Mouse (Mus musculus) adrenal gland, adult 2 months (tissue): Measurements from ENCODE around the gene Kif15. TPM values are rescaled to one million over a fixed set of nuclear protein-coding genes. Genes with fewer than 3 reads are reported as not detected.
A peak's percentile ranks its signal among the peaks of the same experiment; 100 is the strongest.

Source experiments
- DNase-seq: peaks from one replicate; pipeline ENCODE4 v3.0.0; 2021
- long read RNA-seq: library from polyadenylated mRNA; stranded (forward); transcript quantifications from one replicate; pipeline ENCODE4 v2.0.0, GENCODE M21; 2021
- polyA plus RNA-seq: library from polyadenylated mRNA; depleted of rRNA; stranded (reverse); fragments of >200 nt; gene quantifications from 2 replicates; pipeline ENCODE4 v1.2.3, GENCODE M21; 2012; rRNA removed
- total RNA-seq, 2 experiments: library from RNA; stranded (reverse); gene quantifications; 2 replicates each; pipeline ENCODE4 v1.2.3; 2021

Gene Kif15
- total RNA-seq (1 to 10 TPM; 1.2 to 1.3 TPM), polyA plus RNA-seq (0.30 TPM in 1 of 2 replicates, not detected in the other)
- long read RNA-seq: 0 reads

DNA sequence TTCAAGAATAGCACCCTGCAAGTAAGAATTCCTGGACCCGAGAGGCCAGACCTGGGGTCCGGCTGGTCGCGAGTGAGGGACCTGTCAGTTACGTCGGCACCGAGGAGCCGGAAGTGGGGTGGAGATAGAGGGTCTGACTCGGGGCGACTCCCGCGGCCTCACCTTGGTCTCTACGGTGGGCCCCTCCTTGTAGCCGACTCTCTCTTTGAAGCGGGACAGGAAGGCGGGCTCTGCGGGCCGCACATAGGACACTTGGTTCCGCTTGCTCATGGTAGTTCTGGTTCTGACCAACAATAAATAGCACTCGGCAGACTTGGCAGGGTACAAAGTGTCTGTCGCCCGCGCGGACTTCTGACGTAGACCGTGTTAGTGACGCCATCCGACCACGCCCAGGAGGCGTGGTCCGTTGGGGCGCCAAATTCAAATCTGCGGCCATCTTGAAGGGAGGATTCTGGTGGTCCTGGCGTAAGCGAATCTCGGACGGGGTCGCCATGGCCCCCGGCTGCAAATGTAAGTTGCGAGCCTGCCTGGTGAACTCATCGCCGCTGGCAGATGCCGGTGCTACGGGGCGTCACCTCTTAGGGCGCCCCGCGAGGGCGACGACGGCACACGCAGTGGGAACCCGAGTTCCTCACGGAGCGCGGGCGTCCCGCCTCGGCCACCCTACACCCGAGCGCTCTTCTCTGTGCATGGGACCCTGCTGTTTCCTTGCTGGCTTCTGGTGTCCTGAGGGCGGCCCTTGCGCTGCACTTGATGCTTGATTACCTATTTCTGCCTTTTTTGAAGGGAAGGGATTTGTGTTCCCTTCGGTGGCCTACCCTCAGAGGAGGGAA lies at the start of gene Kif15, which contains the start of gene 1110059G10Rik:
Gene Kif15 (plus strand): TSS at position 404 of the 833 bp plus-strand sequence.
Gene 1110059G10Rik (minus strand): TSS at position 358 of the 833 bp plus-strand sequence.
- DNase-seq: peak; percentile 91

GRCm38 (mm10) chr9:122901047-122901446 lies 49.8 kb upstream of the Kif15 start:
- no peak for DNase-seq

DNA sequence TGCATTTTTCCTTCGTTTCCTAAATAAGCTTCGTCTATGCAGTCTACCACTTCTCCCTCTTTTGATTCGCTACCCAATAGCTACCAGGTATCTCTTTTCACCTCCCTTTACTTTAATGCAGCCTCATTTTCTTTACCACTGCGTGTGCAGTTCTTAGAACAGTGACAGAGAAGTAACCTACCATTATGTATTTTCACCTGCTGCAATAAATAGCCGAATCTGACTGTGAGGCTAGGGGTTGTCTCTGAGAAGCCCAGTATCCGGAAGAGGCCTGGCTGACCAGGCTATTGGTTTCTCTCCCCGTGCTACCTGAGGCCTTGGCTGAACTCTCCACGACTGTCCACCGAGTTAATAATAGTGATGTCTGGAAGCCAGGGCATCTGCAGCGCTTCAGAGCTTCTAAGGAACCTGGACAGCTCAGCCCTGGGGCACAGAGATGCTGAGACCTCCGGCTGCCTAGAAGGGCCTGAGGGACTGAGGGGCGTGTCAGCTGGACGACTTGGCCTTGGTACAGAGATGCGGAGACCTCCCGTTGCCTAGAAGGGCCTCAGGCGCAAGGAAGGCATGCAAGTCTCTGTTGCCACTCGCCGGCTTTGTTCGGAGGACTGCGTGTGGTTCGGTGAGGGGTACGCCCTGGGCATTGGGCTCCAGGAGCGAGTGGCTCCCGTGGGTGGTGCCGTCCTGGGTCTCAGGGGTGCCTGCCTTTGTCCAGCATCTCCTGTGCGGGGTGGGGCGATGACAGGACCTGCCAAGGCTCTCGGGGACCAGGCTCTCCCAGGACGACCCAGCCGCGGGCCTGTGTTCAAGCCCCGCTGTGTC lies 47.9 kb upstream of the Kif15 start:
- peak; percentile 53 for DNase-seq

GRCm38 (mm10) chr9:122922436-122922835 lies 28.4 kb upstream of the Kif15 start:
- no peak for DNase-seq

- DNase-seq: peak; percentile 79
Measured at GRCm38 (mm10) chr9:122922936-122923381, 27.9 kb upstream of the Kif15 start, which contains the start of gene Zfp105. TSS of gene Zfp105 (plus strand) at chr9:122923072.

DNA sequence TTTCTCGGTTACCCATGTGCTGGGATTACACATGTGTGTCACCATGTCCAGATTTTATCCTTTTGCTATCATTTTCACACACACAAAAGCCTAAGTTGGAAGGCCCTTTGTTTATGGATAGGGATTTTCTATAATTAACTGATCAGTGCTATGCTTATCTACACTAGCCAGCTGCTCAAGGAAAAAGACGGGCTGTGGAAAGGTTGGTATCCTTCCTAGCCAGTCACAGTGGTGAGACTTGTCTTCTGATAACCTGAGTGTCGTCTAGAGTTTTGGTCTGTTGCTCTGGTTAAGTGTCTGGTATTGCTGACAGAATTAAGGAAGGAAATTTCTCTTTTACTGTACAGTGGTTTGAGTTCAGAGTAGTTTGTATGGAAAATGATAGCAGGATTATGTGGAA lies 21.9 kb upstream of the Kif15 start:
- DNase-seq: no peak

GRCm38 (mm10) chr9:122998406-122999192 lies 47.8 kb downstream of the Kif15 start:
- no peak for DNase-seq

- no peak for DNase-seq
Measured at GRCm38 (mm10) chr9:122999193-122999586, 48.3 kb downstream of the Kif15 start.

DNA sequence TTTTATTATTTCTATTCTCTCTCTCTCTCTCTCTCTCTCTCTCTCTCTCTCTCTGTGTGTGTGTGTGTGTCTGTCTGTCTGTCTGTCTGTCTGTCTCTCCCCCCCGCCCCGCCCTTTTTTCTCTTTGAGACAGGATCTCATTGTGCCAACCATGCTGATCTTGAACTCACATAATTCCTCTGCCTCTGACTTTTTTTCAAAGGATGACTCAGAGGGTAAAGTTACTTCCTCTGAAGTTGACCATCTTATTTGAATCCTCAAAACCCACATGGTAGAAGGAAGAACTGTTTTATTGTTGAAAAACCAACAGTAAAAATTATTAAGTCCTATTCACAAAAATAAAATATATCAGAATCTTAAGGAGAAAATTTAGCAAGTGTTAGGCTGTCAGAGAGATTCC lies 53.9 kb downstream of the Kif15 start:
- no peak for DNase-seq

DNA sequence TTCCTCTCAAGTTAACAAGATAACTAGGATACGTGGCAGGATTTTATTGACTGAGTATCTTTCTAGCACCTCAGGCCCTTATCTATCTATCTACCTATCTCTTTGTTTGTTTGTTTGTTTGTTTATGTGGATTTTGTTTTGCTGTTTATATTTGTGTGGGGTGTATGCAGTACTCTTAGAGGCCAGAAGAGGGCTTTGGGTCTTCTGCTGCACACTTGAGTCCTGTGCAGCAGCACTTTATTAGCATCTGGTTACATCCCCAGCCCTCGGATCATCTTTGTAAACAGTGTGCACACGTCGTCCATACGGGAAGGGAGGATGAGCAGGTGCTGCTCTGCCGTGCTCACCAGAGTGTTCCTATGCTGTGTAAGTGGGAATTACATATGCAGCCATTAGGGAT lies 55.2 kb downstream of the Kif15 start:
- no peak for DNase-seq

DNA sequence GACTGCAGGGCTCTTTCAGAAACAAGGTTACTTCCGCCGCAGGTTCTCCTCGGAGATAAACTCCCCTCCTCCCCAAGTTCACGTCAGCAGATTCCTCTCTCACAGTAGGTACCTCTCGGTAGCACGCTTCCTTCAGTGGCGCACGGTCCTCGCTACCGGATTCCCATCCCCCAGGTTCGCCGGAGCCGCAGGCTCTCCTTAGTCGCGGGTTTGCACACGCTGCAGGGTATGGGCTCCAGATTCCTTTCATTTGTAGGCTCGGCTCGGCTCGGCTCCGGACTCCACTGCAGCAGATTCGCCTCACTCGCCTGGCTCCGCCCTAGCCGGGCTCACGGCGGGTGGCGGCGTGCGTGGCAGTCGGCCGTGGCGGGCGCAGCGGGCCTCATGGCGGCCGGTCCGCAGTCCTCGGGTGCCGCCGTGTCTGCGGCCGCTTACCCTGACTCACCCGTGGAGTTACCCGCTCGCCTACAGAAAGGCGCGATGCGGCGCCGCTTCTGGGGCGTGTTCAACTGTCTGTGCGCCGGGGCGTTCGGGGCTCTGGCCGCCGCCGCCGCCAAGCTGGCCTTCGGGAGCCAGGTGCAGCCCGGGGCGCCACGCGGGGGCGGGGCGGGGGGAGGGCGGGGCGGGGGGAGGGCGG lies 70.3 kb downstream of the Kif15 start, which contains the start of gene Tmem42:
Gene Tmem42 (plus strand): TSS at position 332 of the 637 bp plus-strand sequence.
- peak; percentile 94 for DNase-seq

DNA sequence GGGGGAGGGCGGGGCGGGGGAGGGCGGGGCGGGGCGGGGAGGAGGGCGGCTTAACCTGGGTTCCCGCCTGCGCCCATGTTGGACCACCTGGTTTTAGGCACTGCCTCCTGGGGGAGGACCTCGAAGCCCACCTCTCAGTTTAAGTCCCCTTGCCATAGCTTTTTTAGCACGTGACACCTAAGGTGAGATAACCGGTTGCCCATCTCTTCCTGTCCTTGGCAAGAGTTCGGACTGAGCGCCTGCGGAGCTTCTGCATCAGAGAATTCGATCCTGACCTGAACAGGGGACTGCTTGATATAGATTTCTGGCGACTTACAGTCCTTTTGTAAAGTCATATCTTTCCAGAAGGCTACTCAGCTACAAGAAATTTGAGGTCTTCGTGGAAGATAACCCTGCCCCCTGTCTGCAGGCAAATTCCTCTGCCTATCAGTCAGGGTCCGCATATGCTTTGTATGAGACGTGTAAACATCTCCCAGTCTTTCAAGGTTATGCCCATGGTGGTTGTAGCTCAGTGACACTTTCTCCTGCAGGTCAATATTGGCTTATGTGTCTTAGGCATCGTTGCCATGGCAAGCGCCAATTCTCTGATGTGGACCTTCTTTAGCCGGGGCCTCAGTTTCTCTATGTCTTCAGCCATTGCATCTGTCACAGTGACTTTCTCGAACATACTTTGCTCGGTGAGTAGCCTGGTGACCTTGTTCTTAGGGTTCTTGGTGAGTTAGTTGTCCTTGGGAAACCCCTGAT lies 71.0 kb downstream of the Kif15 start:
- peak; percentile 14 for DNase-seq

DNA sequence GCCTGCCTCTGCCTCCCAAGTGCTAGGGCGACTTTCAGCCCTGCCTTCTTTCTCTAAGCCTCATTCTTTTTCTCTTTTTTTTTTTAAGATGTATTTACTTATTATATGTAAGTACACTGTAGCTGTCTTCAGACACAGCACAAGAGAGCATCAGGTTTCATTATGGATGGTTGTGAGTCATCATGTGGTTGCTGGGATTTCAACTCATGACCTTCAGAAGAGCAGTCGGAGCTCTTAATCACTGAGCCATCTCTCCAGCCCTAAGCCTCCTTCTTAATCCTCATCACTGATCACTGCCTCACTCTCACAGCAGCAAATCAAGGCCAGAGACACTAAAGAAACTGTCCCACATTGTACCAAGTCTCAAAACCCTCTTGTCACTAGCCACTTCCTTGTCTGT lies 73.4 kb downstream of the Kif15 start:
- DNase-seq: peak; percentile 59

GRCm38 (mm10) chr9:123031496-123032246 lies 80.8 kb downstream of the Kif15 start:
- DNase-seq: no peak

GRCm38 (mm10) chr9:123034426-123034825 lies 83.6 kb downstream of the Kif15 start, which contains the start of gene Tgm4:
TSS of gene Tgm4 (plus strand) at chr9:123034726.
- DNase-seq: no peak

GRCm38 (mm10) chr9:123047665-123048064 lies 96.8 kb downstream of the Kif15 start:
- no peak for DNase-seq

- no peak for DNase-seq
Measured at GRCm38 (mm10) chr9:123058724-123059292, 108.0 kb downstream of the Kif15 start.

- no peak for DNase-seq
Measured at GRCm38 (mm10) chr9:123060172-123060571, 109.3 kb downstream of the Kif15 start.
